Mouse (Mus musculus): ENCODE measurements around the gene Ppil3.

Gene Ppil3

GRCm38 (mm10) chr1:58445143-58445722, at the start of gene Ppil3, which contains the start of gene Nif3l1:
Ppil3 (minus strand) TSS chr1:58445486.
Nif3l1 (plus strand) TSS chr1:58445151.
- peak; percentile 90 for DNase-seq (ENCODE audit: extremely low read depth, insufficient read length, low spot score)

GRCm38 (mm10) chr1:58482647-58483046, 37.4 kb upstream of the Ppil3 start:
- no peak for DNase-seq (ENCODE audit: extremely low read depth, insufficient read length, low spot score)

- DNase-seq (ENCODE audit: extremely low read depth, insufficient read length, low spot score): no peak
Measured at GRCm38 (mm10) chr1:58475662-58476061, 30.4 kb upstream of the Ppil3 start.

- DNase-seq (ENCODE audit: extremely low read depth, insufficient read length, low spot score): no peak
Measured at GRCm38 (mm10) chr1:58465561-58465960, 20.3 kb upstream of the Ppil3 start.

GRCm38 (mm10) chr1:58465042-58465441, 19.8 kb upstream of the Ppil3 start:
- DNase-seq (ENCODE audit: extremely low read depth, insufficient read length, low spot score): no peak

- DNase-seq (ENCODE audit: extremely low read depth, insufficient read length, low spot score): no peak
Measured at GRCm38 (mm10) chr1:58463935-58464334, 18.6 kb upstream of the Ppil3 start.

- no peak for DNase-seq (ENCODE audit: extremely low read depth, insufficient read length, low spot score)
Measured at GRCm38 (mm10) chr1:58460566-58460965, 15.3 kb upstream of the Ppil3 start.

GRCm38 (mm10) chr1:58458867-58459266, 13.6 kb upstream of the Ppil3 start:
- no peak for DNase-seq (ENCODE audit: extremely low read depth, insufficient read length, low spot score)

GRCm38 (mm10) chr1:58458175-58458574, 12.9 kb upstream of the Ppil3 start:
- DNase-seq (ENCODE audit: extremely low read depth, insufficient read length, low spot score): no peak

GRCm38 (mm10) chr1:58454316-58454715, 9.0 kb upstream of the Ppil3 start:
- DNase-seq (ENCODE audit: extremely low read depth, insufficient read length, low spot score): no peak

GRCm38 (mm10) chr1:58448396-58448795, 3.1 kb upstream of the Ppil3 start:
- DNase-seq (ENCODE audit: extremely low read depth, insufficient read length, low spot score): no peak

GRCm38 (mm10) chr1:58447766-58448165, 2.5 kb upstream of the Ppil3 start:
- no peak for DNase-seq (ENCODE audit: extremely low read depth, insufficient read length, low spot score)

GRCm38 (mm10) chr1:58445861-58446260, 575 bp upstream of the Ppil3 start:
- no peak for DNase-seq (ENCODE audit: extremely low read depth, insufficient read length, low spot score)

GRCm38 (mm10) chr1:58444691-58445090, 595 bp downstream of the Ppil3 start:
- no peak for DNase-seq (ENCODE audit: extremely low read depth, insufficient read length, low spot score)

- no peak for DNase-seq (ENCODE audit: extremely low read depth, insufficient read length, low spot score)
Measured at GRCm38 (mm10) chr1:58424551-58424950, 20.7 kb downstream of the Ppil3 start.

- peak; percentile 94 for DNase-seq (ENCODE audit: extremely low read depth, insufficient read length, low spot score)
Measured at GRCm38 (mm10) chr1:58423371-58424248, 21.7 kb downstream of the Ppil3 start, which contains the start of gene Clk1. Clk1 (minus strand) TSS chr1:58424066.

- no peak for DNase-seq (ENCODE audit: extremely low read depth, insufficient read length, low spot score)
Measured at GRCm38 (mm10) chr1:58422879-58423278, 22.4 kb downstream of the Ppil3 start.

GRCm38 (mm10) chr1:58420961-58421360, 24.3 kb downstream of the Ppil3 start:
- DNase-seq (ENCODE audit: extremely low read depth, insufficient read length, low spot score): no peak

GRCm38 (mm10) chr1:58420032-58420431, 25.3 kb downstream of the Ppil3 start:
- no peak for DNase-seq (ENCODE audit: extremely low read depth, insufficient read length, low spot score)

GRCm38 (mm10) chr1:58416048-58416447, 29.2 kb downstream of the Ppil3 start:
- no peak for DNase-seq (ENCODE audit: extremely low read depth, insufficient read length, low spot score)

- no peak for DNase-seq (ENCODE audit: extremely low read depth, insufficient read length, low spot score)
Measured at GRCm38 (mm10) chr1:58415442-58415841, 29.8 kb downstream of the Ppil3 start.

GRCm38 (mm10) chr1:58410776-58411175, 34.5 kb downstream of the Ppil3 start:
- no peak for DNase-seq (ENCODE audit: extremely low read depth, insufficient read length, low spot score)
